Mouse (Mus musculus) c-Kit-positive CD71-negative TER-119-negative erythroid progenitor cells, embryonic 14.5 days (primary cell): Measurements from ENCODE around the gene Ccdc60.

Experiments
- DNase-seq: peaks from one replicate; pipeline ENCODE4 v3.0.0-alpha.2; 2013; ENCODE audit warnings: low read depth

Gene Ccdc60

GRCm38 (mm10) chr5:116271511-116272227 is 17.1 kb downstream of the Ccdc60 start:
- no peak for DNase-seq

GRCm38 (mm10) chr5:116269212-116270145 is 19.3 kb downstream of the Ccdc60 start:
- DNase-seq = no peak

DNA sequence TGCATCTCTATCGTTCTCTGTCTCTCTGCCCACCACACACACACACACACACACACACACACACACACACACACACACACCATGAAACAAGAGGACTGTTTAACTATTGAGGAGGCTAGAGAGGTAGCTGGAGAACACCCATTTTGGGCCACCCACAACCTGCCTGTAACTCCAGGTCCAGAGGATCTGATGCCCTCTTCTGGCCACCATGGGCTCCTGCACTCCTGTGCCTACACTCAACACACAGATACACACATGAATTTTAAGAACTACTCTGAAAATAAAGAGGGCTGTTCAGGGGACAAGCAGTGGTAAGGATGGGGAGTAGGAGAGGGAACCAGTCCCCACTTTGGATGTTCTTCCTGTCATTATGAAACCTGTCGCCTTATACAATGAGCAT is 26.1 kb downstream of the Ccdc60 start:
- DNase-seq = no peak

DNA sequence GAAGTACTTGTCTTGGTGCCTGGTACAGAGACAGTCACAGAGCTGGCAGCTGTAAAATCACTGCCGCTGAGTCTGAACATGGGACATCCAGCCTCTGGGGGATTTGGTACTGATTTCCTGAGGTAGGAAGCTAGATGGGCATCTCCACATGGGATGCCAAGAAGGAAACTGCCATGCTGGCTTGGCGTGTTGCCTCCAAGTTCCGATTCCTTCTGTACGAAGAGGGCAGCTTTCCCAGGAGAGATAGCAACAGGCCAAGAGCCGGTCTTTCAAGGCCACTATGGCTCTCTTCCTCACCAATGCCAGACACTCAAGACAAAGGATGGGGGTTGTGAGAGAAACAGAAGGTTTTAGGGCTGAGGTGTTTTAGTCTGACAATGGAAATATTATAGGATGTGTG is 26.8 kb downstream of the Ccdc60 start:
- no peak for DNase-seq

DNA sequence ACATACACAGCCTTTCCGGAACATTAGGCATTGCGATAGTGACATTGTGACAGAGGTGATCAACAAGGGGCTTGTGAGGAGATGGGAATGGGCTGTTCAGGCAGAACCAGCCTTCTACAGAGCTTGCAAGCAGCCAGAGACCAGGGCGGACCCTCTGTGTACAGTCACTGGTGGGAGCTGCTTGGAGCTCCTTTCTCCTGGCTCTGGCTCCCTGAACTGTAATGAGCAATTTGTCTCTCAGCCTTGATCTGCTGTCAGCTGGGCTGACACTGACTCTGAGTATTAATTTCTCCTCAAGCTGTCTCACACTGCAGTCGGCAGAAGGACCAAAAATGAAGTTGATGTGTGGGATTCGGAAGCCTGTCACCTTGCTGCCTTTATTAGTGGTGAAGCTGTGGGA is 28.4 kb downstream of the Ccdc60 start:
- DNase-seq = no peak

GRCm38 (mm10) chr5:116258321-116258860 is 30.4 kb downstream of the Ccdc60 start:
- no peak for DNase-seq

DNA sequence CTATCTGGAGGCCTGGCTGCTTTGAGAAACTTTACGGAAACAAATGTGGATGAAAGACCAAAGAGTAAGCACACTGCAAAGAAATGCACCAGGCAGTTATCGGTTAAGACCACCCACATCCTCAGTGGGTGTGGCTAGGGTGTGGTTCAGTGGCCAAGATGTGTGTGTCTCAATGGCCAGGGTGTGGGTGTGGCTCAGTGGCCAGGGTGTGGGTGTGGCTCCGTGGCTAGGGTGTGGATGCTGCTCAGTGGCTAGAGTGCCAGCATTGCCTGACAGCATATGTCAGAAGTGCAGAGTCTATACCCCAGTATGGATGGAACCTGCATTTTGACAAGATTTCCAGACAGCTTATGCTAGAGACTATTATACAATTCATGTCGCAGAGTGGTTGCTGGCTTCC is 34.9 kb downstream of the Ccdc60 start:
- peak; percentile 13 for DNase-seq

- DNase-seq = no peak
These were observed 36.6 kb downstream of the Ccdc60 start for GRCm38 (mm10) chr5:116252186-116252585.

DNA sequence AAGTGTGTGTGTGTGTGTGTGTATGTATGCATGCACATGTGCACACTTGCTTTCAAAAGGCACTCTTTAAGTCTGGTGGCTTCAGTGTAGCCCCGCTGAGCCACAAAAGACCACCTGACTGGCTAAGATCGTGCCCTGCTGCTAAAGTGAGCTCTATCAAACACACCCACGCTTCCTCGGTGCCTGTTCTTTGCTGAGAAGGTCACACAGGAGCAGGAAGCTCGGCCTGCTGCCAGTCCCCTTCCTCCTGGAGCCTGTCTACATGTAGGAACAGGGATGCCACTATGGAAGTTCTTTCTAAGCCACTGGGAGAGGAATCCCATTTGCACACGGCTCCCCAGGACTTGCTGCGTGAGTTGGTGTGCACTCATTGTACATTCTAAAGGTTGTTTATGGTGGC is 42.1 kb downstream of the Ccdc60 start:
- no peak for DNase-seq

DNA sequence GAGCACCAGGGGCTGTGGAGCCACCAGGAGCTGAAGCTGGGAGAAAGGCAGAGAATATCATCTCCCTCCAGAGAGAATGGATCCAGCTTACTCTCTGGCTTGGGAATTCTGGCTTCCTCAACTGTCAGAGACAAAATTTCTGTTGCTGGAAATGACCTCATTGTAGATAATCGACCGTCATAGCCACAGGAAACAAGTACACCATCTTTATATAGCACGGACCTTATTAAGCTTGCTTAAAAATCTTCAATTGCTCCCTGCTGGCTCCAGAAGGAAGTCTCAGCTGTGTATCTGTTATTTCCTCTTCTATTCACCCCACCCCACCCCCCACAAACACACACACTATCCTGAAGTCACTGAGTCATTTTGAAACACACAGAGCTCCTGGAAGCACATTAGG is 44.3 kb downstream of the Ccdc60 start:
- DNase-seq = no peak

DNA sequence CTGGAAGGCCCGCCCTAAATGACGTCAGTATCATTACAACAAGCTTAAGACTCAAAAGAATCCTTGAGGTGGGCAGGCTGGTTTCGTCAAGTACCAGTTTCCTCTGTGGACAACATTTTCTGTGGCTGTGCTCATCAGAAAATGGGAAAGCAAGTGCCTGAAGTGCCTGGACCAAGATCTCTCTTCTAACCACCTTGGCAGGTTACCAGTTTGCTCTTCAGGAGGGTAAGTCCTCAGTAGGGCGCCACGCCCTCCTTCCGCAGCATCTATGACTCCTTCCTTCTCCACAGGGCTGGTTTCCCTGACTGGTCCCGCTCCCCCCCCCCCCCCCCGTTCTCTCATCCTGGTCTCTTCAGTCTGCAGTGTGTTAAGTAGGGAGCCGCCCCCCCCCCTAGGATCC is 45.2 kb downstream of the Ccdc60 start:
- no peak for DNase-seq

DNA sequence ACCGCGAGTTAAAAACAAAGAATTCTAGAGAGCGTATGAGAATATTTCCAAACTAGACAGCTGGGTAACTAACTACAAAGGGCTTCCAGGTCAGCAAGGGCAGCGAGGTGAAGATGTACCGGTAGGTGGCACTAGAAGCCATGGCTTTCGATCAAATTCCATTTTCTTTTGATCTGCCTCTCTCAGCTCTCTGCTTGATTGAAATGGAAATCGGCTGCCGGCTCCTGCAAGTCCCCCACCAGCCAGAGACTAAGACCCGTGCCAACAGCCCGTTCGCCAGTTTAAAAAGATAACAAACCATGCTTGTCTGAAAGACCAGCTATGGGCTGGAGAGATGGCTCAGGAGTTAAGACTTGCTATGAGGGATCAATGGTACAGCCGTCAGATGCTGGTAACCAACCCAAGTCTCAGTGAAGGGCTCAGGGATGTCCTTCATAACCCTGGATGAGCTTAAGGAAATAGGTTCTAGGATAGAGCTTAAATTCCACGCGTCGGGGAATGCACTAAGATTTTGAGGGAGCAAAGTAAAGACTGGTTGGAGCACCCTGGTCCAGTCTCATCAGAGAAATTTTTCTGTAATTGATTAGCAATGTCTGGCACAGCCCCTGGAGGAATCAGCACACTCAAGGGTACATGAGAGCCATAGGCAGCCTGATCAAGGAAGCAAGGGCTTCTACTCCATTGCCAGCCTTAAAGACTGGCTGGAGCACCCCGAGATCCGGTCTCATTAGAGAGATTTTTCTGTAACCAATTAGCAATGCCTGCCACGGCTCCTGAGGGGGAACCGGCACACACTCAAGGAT is 56.7 kb downstream of the Ccdc60 start:
- DNase-seq = peak; percentile 16

DNA sequence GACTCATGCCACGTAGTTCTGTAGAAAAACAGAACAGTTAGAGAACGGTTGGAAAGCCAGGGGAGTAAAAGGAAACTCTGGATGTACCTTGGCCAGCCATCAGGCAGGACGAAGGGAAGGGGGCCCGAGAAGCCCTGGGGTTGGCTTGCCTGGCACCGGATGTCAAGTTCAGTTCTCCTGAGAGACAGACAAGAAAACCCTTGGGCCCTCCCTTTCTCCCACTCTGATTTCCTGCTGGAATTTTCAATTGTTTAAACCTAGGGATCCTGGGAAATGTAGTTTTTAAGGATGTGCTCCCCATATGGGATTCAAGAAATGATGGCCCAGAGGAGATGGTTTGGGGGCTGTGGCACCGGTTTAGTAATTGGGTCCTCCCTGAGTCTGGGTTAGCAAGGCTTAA is 60.4 kb downstream of the Ccdc60 start:
- no peak for DNase-seq

- DNase-seq = no peak
These were observed 64.8 kb downstream of the Ccdc60 start for GRCm38 (mm10) chr5:116224023-116224422.

DNA sequence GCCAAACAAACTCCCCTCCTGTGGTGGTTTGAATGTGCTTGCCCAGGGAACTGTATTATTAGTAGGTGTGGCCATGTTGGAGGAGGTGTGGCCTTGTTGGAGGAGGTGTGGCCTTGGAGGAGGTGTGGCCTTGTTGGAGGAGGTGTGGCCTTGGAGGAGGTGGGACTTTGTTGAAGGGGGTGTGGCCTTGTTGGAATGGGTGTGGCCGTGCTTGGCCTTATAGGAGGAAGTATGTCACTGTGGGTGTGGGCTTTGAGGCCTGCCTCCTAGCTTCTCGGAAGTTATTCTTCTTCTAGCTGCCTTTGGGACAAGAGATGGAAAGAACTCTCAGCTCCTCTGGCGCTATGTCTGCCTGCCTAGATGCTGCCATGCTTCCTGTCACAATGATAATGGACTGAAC is 66.9 kb downstream of the Ccdc60 start:
- no peak for DNase-seq

DNA sequence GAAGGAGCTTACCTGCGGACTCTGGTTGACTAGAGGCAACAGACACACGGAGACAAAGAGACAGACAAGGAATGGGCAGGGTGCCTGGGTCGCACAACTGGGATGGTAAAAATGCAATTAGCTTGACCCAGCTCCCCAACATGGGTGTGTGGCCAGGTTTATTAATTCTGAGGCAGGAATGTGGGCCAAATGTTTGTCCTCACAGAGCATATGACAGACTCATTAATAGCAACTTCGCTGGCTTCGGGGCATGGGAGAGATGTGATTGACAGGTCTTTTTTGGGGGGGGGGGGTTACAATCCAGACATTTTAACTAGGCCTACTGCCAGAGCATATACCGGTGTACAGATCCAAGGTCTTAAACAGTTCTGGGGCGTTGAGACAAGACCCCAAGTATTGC is 69.5 kb downstream of the Ccdc60 start:
- DNase-seq = no peak

GRCm38 (mm10) chr5:116212706-116213105 is 76.1 kb downstream of the Ccdc60 start:
- DNase-seq = no peak

- no peak for DNase-seq
These were observed 79.2 kb downstream of the Ccdc60 start for GRCm38 (mm10) chr5:116209378-116210091.

DNA sequence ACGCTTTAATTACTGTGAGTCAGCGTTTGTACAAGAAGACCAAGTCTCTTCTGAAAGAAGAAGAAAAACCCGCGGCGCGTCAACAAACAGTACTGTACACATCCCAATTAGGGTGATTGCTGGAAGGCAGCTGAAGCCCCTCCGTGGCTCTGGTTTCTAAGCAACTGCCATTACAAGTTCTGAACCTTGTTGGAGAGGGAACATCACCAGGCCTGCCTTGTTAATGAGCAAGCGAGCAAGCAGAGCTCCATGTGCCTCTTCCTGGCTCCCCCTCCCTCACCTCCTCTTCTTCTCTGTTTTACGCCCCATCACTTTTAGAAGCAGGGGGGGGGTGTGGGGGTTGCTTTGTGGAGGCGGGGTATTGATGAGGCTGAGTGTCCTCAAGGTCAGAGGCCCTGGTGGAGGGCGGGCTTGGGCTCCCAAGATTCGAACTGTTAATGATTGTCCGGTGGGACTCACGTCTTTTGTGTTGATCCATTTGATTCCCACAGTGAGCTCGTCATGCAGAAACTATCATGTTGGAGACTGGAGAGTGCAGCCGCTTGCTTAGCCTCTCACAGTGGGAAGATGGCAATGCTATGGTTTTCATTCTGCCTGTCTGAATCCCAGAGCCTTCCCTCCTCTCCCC is 79.9 kb downstream of the Ccdc60 start:
- no peak for DNase-seq

GRCm38 (mm10) chr5:116202692-116203091 is 86.1 kb downstream of the Ccdc60 start:
- DNase-seq = no peak

DNA sequence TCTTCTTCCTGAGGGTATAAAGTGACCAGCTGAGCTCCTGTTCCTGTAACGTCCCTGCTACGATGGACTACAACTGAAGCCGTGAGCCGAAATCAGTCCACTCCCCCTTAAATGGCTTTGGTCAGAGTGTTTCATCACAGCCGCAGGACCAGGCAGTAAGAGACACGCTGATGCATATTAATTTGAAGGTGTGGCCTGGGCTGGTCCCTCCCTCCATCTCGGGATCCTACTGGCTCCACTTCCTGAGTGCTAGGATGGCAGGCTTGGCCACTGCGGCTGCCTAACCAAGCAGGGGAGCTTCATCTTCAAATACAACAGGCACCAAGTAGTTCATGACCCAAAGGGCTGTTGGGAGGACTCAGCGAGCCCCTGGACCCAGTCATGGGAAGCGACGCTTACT is 94.3 kb downstream of the Ccdc60 start:
- no peak for DNase-seq
